Mouse (Mus musculus) erythroblast, embryonic 14.5 days (primary cell): ENCODE measurements around the gene Upf3b.

ENCODE experiments used
- GATA1 ChIP-seq: IDR thresholded peaks from 2 replicates; pipeline ENCODE4 v1.6.1; 2012; ENCODE audit warnings: low read length, inconsistent platforms, mixed read lengths
- TAL1 ChIP-seq: IDR thresholded peaks from 3 replicates; pipeline ENCODE4 v1.6.1; 2012; ENCODE audit warnings: low read length, inconsistent platforms, mixed read lengths

DNA sequence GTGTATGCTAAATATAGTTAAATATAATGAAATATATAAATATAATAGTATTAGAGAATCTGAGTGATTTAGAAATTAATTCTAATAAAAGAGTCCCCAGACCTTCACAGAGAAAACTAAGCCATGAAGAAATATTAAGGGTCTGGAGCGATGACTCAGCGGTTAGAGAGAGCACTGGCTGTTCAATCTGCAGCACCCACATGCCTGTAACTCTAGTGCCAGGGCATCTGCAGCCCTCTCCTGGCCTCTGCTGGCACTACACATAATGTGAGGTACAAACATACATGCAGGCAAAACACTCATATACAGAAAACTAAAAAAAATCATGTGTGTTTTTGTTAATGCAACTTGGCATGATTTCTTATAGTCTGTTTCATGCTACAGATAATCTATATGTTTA is 34.8 kb upstream of the Upf3b start:
- TF ChIP-seq TAL1 (no peak), GATA1 (no peak)
